Mouse (Mus musculus) heart, postnatal 0 days (tissue): ENCODE results near the gene Traf4.

Experiments used
- CTCF ChIP-seq: IDR thresholded peaks from 2 replicates; pipeline ENCODE4 v1.5.1; 2016; ENCODE audit warnings: antibody characterized with exemption, control low read depth, low read depth
- EP300 ChIP-seq: IDR thresholded peaks from 2 replicates; pipeline ENCODE4 v1.6.1; 2016; ENCODE audit warnings: antibody characterized with exemption, low read depth

GRCm38 (mm10) chr11:78121176-78121575, 44.2 kb downstream of the Traf4 start:
- TF ChIP-seq CTCF (no peak), EP300 (no peak)
